Mouse (Mus musculus) neural tube, embryonic 13.5 days (tissue): Measurements from ENCODE around the gene Gm12216. TPM values are rescaled to one million over a fixed set of nuclear protein-coding genes. Genes with fewer than 3 reads are reported as not detected.

ENCODE experiments used
- ATAC-seq: fragments of 200-750 bp; cut with Nextera tagmentation; 2 replicates; pipeline ENCODE4 v1.8.0; 2017; ENCODE audit warnings: low read depth, mild to moderate bottlenecking, moderate TSS enrichment, moderate library complexity
- H3K27ac ChIP-seq: fragments of 300-500 bp; sonication (generic); replicated peaks from 2 replicates; pipeline ENCODE4 v1.5.1; 2015; ENCODE audit warnings: moderate library complexity, mild to moderate bottlenecking, inconsistent platforms
- H3K27me3 ChIP-seq: fragments of 300-500 bp; sonication (generic); 2 replicates; pipeline ENCODE4 v1.6.1; 2015; ENCODE audit warnings: mild to moderate bottlenecking, inconsistent platforms
- H3K36me3 ChIP-seq: fragments of 300-500 bp; sonication (generic); 2 replicates; pipeline ENCODE4 v1.6.1; 2015; ENCODE audit warnings: mild to moderate bottlenecking, inconsistent platforms
- H3K4me1 ChIP-seq: fragments of 300-500 bp; sonication (generic); replicated peaks from 2 replicates; pipeline ENCODE4 v1.6.1; 2015; ENCODE audit warnings: inconsistent platforms
- H3K4me2 ChIP-seq: fragments of 300-500 bp; sonication (generic); 2 replicates; pipeline ENCODE4 v1.6.1; 2015; ENCODE audit warnings: inconsistent platforms, mild to moderate bottlenecking, moderate library complexity
- H3K4me3 ChIP-seq: fragments of 300-500 bp; sonication (generic); 2 replicates; pipeline ENCODE4 v1.5.1; 2015; ENCODE audit warnings: mild to moderate bottlenecking, inconsistent platforms
- H3K9ac ChIP-seq: fragments of 300-500 bp; sonication (generic); 2 replicates; pipeline ENCODE4 v1.6.1; 2015; ENCODE audit warnings: moderate library complexity, mild to moderate bottlenecking, inconsistent platforms
- H3K9me3 ChIP-seq: fragments of 300-500 bp; sonication (generic); 2 replicates; pipeline ENCODE4 v1.6.1; 2016; ENCODE audit warnings: inconsistent platforms
- WGBS: fragments of 180-500 bp; shearing (Covaris S2); methylation state at CpG from one replicate; pipeline ENCODE4 v1.1.7; 2015; 5-methylcytosine and 5-hydroxymethylcytosine counted together
- polyA plus RNA-seq: library from polyadenylated mRNA; unstranded; fragments of >200 nt; fragmentation: Nextera tagmentation; extraction: Ambion mirVana; gene quantifications from 2 replicates; pipeline ENCODE4 v1.2.1, GENCODE M21; 2015

The Gm12216 gene
- polyA plus RNA-seq, 1 experiment from 2014 or later: 1.6 TPM

DNA sequence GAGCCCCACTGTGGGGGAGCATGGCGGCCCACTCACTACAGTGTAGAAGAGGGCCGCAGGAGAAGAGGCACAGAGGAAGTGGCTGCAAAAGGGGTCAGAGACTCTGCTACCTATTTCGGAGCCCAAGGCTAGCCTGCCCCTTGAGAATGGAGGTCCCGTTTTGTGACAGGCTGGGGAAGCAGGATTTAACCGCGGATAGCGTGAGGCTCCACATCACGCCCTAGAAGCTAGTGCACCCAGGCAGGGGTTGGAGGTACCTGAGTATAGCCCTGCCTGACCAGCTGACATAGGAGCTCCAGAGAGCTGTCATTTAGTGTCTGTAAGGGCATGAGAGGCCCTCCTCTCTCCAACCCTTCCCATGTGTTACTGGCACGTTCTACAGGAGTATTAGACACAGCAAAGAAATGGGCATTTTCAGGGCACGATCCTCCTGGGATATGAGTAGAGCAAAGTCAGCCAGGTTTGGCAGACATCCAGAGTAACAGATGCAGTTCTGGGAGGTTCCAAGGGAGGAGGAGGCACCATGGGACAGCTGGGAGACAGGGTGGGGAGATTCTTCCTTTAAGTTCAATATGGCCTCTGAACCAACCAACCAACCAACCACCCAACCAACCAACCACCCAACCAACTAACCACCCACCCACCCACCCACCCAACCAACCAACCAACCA lies 60.9 kb downstream of the Gm12216 start:
- no peak overlapping the region for H3K27ac ChIP-seq
- 88% methylated on average over 10 of the region's 10 CpGs for WGBS

DNA sequence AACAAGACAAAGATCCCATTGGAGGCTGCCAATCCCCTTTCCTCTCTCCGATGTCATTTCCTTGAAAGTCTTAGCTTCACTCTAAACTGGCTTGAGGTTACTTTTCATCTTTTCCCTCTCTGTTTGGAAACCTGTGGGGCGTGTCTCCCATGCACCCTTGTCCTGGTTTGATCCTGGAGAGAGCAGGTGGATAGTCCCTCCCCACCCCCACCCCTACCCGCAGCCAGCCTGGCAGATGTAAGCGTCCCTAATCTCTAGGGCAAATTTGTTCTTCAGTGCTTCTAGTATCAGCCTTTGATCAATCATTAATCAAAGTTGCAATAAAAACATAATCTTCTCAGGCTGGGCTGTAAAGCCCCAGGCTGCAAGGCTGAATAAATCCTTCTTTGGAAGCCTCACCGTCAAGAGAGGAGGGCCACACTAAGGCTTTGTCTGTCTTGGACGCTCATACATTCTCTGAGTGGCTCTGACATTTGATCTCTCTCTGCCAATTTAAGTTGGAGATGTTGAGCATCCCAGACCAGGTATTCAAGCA lies 61.6 kb downstream of the Gm12216 start:
- no peak overlapping the region for H3K27ac ChIP-seq
- H3K4me2 ChIP-seq: no peak overlapping the region
- no peaks in the 10 kb centered on the region for H3K27me3 ChIP-seq
- no peak overlapping the region for H3K4me3 ChIP-seq
- no peaks in the 10 kb centered on the region for H3K9me3 ChIP-seq
- no peaks in the 10 kb centered on the region for H3K36me3 ChIP-seq
- 39% methylated on average over 6 of the region's 6 CpGs for WGBS
- peaks cover 24% of the 10 kb centered on the region for H3K4me1 ChIP-seq
- no peak for ATAC-seq
- H3K9ac ChIP-seq: no peak overlapping the region

More for the DNA sequence above, 60.9 kb downstream of the Gm12216 start:
- Histone ChIP-seq H3K27me3 (no peaks in the 10 kb centered on the region), H3K9ac (no peak overlapping the region), H3K4me2 (no peak overlapping the region), H3K36me3 (no peaks in the 10 kb centered on the region), H3K9me3 (no peaks in the 10 kb centered on the region), H3K4me3 (no peak overlapping the region), H3K4me1 (peaks cover 24% of the 10 kb centered on the region)
- no peak for ATAC-seq

DNA sequence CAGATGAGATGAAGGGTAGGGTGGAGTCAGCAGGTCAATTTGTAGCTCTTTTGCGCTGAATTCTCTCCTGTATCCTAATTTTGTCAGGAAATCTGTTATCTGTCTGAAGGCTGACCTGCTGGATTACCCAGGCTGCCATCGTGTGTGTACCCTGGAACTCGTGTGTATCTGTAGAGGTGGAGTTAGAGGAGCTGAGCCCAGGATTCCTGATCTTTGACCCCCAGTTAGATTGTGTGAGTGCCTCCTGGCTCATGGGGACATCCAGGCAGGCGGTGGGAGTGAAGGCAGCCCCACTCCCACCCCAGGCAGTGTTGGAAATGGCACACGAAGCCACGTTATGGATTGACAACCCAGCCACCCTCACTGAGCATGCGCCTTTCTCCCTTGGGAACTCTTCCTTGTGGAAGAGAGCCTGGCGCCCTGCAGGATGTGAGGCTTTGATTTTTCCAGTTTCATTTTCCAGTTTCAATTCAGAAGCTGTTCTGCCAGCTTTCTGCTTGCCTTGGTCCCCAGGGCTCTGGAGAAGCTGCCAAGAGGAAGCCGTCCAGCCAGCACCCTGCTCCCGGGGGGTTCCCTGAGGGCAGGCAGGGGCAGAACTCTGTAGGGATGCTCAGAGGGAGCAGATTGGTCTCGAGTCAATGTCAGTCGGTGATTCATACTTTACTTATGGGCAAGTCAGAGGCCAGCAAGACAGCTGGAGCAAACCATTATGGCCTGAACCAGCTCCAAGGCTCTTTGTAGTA lies 62.5 kb downstream of the Gm12216 start:
- no peaks in the 10 kb centered on the region for H3K36me3 ChIP-seq
- H3K4me2 ChIP-seq: no peak overlapping the region

DNA sequence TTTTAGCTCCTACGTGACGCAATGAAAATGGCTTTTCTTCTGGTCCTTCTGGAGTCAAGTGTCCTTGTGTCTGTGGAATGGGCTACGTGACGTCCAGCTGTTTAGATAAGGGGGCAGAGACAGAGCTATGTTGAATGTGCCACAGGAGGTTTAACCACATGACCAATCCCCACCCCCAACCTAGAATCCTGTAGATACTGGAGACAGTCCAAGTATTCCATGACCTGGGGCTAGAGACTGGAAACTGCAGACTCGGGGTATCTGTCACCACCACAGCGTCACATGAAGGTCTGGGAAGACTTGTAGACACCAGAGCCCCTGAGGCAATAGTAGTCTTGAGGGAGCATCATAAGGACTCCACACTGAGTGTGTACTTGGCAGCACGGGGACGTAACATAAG lies 63.2 kb downstream of the Gm12216 start:
- Histone ChIP-seq H3K9ac (no peak overlapping the region), H3K4me2 (no peak overlapping the region), H3K36me3 (no peaks in the 10 kb centered on the region), H3K4me3 (no peak overlapping the region), H3K27ac (no peak overlapping the region; the same call in 1 of the 2 replicates), H3K9me3 (no peaks in the 10 kb centered on the region), H3K4me1 (peaks cover 24% of the 10 kb centered on the region), H3K27me3 (no peaks in the 10 kb centered on the region)
- no peak for ATAC-seq
- 67% methylated on average over 8 of the region's 8 CpGs for WGBS

More for the DNA sequence above, 62.5 kb downstream of the Gm12216 start:
- peak overlapping the region; percentile 7 for H3K27ac ChIP-seq
- no peaks in the 10 kb centered on the region for H3K9me3 ChIP-seq
- H3K27me3 ChIP-seq: no peaks in the 10 kb centered on the region
- 61% methylated on average over 12 of the region's 12 CpGs for WGBS
- peaks cover 24% of the 10 kb centered on the region for H3K4me1 ChIP-seq
- ATAC-seq: no peak
- H3K9ac ChIP-seq: no peak overlapping the region
- H3K4me3 ChIP-seq: no peak overlapping the region

DNA sequence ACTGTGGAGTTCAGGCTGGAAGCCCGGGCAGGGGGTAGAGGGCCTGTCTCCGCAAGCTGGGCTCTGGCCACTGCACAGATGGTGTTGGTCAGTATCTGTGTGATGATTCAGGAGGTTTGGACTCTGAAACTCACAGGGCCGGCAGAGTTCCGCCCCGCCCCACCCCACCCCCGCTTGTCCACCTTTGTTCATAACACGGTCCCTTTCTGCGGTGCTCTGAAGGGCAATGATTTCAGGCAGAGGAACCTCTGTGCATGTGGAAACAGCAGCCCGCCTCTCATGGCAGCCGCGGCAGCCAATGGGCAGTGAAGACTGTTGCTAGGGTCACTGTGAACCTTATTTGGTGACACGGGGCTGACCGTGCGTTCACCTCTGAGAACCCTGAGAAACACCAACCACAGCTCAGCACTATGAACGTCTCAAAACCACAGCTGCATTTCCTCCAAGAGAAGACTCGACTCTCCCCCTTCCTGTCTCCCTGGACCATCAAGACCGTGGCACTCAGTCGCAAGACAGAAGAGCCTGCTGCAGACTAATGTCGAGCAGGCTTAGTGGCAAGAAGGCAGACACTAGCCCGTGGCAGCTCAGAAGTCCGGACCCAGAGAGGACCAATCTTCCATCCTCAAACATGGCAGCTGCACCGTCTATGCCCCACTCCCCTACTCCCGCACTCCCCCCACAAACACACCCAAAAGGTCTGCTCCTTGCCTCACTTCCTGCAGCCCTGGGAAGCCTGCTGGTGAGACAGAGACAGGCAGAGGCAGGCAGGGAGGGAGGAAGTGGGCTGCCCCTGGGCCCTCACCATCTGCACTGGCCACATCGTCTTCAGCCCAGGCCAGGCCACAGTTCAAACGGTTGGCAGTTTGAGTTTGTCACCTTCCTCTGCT lies 64.1 kb downstream of the Gm12216 start:
- 68% methylated on average over 25 of the region's 25 CpGs for WGBS
- Histone ChIP-seq H3K4me2 (no peak overlapping the region), H3K27ac (0 out of 2 replicates have a peak overlapping the region, but pooled peaks have one; percentile 1), H3K9me3 (peaks cover 3% of the 10 kb centered on the region; the same call in 1 of the 2 replicates), H3K27me3 (no peaks in the 10 kb centered on the region), H3K36me3 (no peaks in the 10 kb centered on the region), H3K9ac (no peak overlapping the region), H3K4me3 (no peak overlapping the region), H3K4me1 (peaks cover 24% of the 10 kb centered on the region)
- ATAC-seq: no peak

DNA sequence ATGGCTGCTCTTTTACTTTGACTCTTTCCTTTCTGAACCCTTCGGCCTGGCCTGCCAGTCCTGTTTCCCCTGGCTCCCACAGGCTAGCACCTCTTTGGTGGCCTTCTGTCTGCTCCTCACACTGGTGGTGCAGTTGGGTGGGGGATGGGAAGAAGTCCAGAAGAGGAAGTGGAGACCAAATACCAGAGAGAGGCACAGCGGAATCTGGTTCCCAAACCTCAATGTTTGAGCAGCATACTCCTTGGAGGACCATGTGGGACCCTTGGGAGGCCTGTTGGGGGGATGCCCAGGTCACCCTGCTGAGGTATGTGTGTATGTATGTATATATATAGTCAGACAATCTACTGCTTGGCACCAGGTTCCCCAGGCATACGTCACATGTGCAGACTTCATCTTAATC lies 65.0 kb downstream of the Gm12216 start:
- ATAC-seq: no peak
- no peaks in the 10 kb centered on the region for H3K36me3 ChIP-seq
- no peak overlapping the region for H3K4me3 ChIP-seq
- no peak overlapping the region for H3K4me2 ChIP-seq
- no peaks in the 10 kb centered on the region for H3K27me3 ChIP-seq
- no peak overlapping the region for H3K9ac ChIP-seq
- H3K4me1 ChIP-seq: peaks cover 24% of the 10 kb centered on the region
- no peak overlapping the region for H3K27ac ChIP-seq
- H3K9me3 ChIP-seq: peaks cover 3% of the 10 kb centered on the region; the same call in 1 of the 2 replicates
- WGBS: 78% methylated on average over 3 of the region's 3 CpGs

DNA sequence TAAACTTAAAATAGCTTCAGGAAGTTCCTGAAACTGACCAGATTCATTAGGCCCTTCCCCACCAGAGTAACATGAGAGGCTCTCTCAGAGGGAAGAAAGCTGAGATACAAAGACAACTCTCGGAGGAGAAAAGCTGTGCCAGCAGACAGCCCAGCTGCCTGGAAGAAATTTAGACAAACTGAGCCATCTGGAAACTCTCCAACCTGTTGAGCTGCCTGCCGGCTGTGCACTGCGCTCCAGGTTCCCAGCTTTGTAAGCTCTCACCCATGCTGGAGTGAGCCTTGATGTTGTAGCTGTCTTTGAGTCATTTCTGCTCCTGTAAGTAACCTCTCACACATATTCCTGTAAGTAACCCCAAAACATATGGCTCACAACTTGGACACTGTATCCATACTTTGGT lies 66.1 kb downstream of the Gm12216 start:
- WGBS: 81% methylated on average over 3 of the region's 3 CpGs
- no peak overlapping the region for H3K4me2 ChIP-seq
- peaks cover 24% of the 10 kb centered on the region for H3K4me1 ChIP-seq
- H3K9me3 ChIP-seq: peaks cover 3% of the 10 kb centered on the region; the same call in 1 of the 2 replicates
- H3K9ac ChIP-seq: no peak overlapping the region
- no peaks in the 10 kb centered on the region for H3K27me3 ChIP-seq
- H3K4me3 ChIP-seq: no peak overlapping the region
- ATAC-seq: no peak
- H3K27ac ChIP-seq: no peak overlapping the region
- H3K36me3 ChIP-seq: no peaks in the 10 kb centered on the region

DNA sequence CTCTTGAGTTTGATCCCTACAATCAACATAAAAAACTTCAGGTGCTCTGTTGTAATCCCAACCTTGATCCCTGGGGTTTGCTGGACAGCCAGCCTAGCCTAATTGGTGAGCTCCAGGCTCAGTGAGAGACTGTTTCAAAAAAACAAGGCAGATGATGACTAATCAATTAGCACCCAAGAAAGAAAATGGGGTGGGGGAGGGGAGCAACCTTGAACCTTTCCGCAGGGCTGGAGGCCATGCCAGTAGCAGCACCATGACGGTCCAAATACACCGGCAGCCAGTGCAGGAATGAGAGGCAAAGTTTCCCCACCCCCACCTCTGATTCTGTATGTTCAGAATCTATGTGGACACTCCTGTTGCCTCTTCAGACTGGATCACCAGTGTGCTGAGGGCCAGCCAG lies 69.8 kb downstream of the Gm12216 start:
- WGBS: 77% methylated on average over 3 of the region's 3 CpGs
- Histone ChIP-seq H3K36me3 (no peaks in the 10 kb centered on the region), H3K4me3 (no peak overlapping the region), H3K9me3 (peaks cover 3% of the 10 kb centered on the region; the same call in 1 of the 2 replicates), H3K27me3 (no peaks in the 10 kb centered on the region), H3K4me2 (no peak overlapping the region), H3K27ac (no peak overlapping the region), H3K9ac (no peak overlapping the region), H3K4me1 (no peaks in the 10 kb centered on the region)
- ATAC-seq: no peak

DNA sequence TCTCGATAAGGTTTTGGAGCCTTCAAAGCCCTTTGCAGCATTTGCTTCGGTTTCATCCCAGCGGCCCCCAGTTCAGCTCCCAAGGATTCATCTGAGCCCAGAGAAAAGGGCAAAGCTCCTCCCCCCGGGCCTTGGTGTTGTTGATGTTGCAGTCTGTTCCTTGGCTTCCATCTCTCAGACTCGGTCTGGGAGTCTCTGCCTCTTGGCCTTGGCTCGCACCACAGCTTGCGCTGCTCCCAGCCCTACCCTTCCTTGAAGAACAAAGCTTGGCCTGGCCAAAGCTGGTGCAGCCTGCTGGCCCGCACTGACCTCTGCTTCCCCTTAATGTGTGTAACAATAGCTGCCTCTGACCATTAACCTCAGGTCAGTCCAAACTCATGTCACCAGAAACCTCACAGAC lies 70.9 kb downstream of the Gm12216 start:
- Histone ChIP-seq H3K9me3 (peaks cover 3% of the 10 kb centered on the region; the same call in 1 of the 2 replicates), H3K36me3 (no peaks in the 10 kb centered on the region), H3K27ac (no peak overlapping the region), H3K4me2 (no peak overlapping the region), H3K4me3 (no peak overlapping the region), H3K27me3 (no peaks in the 10 kb centered on the region), H3K4me1 (no peaks in the 10 kb centered on the region), H3K9ac (no peak overlapping the region)
- ATAC-seq: no peak
- 50% methylated on average over 8 of the region's 8 CpGs for WGBS

DNA sequence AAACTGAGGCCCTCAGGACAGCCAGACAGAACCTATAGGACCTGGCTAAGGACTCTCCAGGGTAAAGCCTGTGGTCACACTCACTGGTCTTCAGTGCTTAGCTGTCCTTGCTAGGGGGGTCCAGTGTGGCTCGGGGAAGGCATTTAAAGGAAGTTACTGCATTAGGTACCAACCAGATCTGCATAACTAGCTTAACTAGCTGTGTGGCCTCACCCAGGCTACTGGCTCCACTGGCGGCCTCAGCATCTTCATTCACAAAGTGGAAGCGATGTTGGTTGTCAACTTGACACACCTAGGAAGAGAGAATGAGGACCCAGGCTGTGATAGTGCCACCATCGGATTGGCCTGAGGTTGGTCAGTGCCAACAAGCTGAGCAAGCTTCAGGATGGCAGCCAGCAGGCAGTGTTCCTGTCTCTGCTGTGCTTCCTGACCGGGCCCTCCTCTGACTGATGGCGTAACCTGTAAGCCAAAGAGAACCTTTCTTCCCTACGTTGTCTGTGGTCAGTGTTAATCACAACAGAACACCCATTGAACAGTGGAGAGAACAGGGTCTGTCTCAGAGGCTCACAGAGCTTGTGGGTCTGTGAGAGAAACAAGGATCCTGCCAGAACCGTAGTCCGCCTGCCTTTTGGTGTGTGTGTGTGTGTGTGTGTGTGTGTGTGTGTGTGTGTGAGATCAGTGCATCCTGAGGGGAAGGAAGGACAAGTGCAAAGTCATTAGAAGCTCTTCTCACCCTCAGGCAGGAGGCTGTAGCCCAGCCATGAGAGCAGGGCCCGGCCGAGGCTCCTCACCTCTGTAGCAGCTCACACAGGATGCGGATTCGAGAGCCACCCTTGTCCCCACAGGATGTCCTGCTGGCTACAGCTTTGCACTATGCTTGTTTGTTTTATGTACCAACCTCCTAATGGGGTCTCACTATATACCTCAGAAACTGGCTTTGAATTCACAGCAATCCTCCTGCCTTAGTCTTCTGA lies 72.7 kb downstream of the Gm12216 start:
- Histone ChIP-seq H3K27me3 (no peaks in the 10 kb centered on the region), H3K36me3 (no peaks in the 10 kb centered on the region), H3K9me3 (peaks cover 3% of the 10 kb centered on the region; the same call in 1 of the 2 replicates), H3K9ac (no peak overlapping the region), H3K4me2 (no peak overlapping the region), H3K4me1 (no peaks in the 10 kb centered on the region), H3K27ac (no peak overlapping the region), H3K4me3 (no peak overlapping the region)
- no peak for ATAC-seq
- WGBS: 83% methylated on average over 13 of the region's 13 CpGs
